Mouse (Mus musculus): ENCODE measurements around the gene Etv5. TPM values are rescaled to one million over a fixed set of nuclear protein-coding genes. Genes with fewer than 3 reads are reported as not detected.

Gene Etv5
- polyA plus RNA-seq, 1 experiment = 6.5 TPM

DNA sequence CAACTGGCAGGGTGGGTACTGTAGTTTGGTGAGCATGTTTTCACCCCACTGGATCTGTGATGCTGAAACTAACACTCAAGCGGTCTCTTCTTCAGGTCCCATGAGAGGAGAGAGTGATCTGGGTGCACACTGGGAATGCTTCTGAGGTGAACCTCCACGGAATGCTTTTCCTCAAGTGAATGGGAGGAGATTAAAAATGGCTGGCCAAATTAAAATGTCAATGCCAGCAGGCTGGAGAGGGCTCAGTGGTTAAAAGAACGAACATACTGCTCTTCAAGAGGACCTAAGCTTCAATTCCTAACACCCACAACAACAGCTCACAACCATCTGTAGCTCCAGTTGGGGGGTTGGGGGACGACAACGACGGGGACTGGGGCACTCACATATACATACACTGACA lies 39.3 kb downstream of the Etv5 start:
- Histone ChIP-seq H3K27me3 (ENCODE audit: control insufficient read depth, insufficient read depth, low read length) (no peaks in the 10 kb centered on the region), H3K4me3 (ENCODE audit: extremely low read depth, insufficient read depth, insufficient read length) (no peak overlapping the region), H3K27ac (ENCODE audit: insufficient read depth, low read length) (no peak overlapping the region), H3K36me3 (ENCODE audit: control insufficient read depth, insufficient read depth, low read length) (no peaks in the 10 kb centered on the region), H3K4me1 (ENCODE audit: control insufficient read depth, insufficient read depth, insufficient read length) (no peaks in the 10 kb centered on the region; the same call in 1 of the 2 replicates)
- 97% methylated on average over 6 of the region's 6 CpGs for WGBS
- DNase-seq (ENCODE audit: low read depth in 1 of 2, low spot score in 2 of 2) = no peak
- TF ChIP-seq POLR2A (IDR thresholded peaks at IDR 0.05; ENCODE audit: low read depth, low read length) (no peak), CTCF (IDR thresholded peaks at IDR 0.05; ENCODE audit: extremely low read depth, insufficient read depth, insufficient read length, insufficient replicate concordance) (no peak)

DNA sequence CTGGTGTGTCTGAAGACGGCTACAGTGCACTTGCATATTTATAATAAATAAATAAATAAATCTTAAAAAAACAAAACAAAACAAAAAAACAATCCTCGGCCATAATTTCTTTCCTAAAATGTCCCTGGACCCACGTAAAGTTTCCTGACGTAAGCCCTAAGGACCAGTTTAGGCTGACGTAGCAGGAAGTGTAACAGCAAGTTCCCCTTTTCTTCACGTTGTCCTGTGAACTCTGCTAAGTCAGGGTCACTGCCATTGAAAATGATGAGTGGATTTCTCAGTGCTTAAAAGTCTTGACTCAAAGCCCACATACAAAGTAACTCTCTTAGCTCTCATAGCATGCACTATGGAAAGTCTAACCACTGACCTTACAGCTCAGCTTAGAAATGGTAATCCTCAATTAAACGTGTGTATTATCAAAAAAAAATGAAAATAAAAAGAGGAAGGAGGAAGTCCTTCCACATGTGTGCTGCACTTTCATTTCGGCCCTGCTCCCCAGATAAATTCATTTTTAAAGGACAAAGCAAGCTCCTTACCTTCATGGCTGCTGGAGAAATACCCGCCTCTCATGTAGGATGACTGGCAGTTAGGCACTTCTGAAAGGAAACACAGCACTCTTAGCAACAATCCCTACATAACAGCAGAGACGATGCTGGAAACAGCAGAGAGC lies 40.6 kb downstream of the Etv5 start:
- peak; percentile 5 to 54 for DNase-seq (ENCODE audit: low read depth in 1 of 2, low spot score in 2 of 2)
- Histone ChIP-seq H3K27me3 (ENCODE audit: control insufficient read depth, insufficient read depth, low read length) (no peaks in the 10 kb centered on the region), H3K27ac (ENCODE audit: insufficient read depth, low read length) (0 out of 2 replicates have a peak overlapping the region, but pooled peaks have one; percentile 0), H3K36me3 (ENCODE audit: control insufficient read depth, insufficient read depth, low read length) (no peaks in the 10 kb centered on the region), H3K4me1 (ENCODE audit: control insufficient read depth, insufficient read depth, insufficient read length) (no peaks in the 10 kb centered on the region; the same call in 1 of the 2 replicates), H3K4me3 (ENCODE audit: extremely low read depth, insufficient read depth, insufficient read length) (no peak overlapping the region)
- WGBS = 38% methylated on average over 10 of the region's 10 CpGs
- no peak for TF ChIP-seq POLR2A (IDR thresholded peaks at IDR 0.05; ENCODE audit: low read depth, low read length)
- TF ChIP-seq CTCF (IDR thresholded peaks at IDR 0.05; ENCODE audit: extremely low read depth, insufficient read depth, insufficient read length, insufficient replicate concordance) = no peak

DNA sequence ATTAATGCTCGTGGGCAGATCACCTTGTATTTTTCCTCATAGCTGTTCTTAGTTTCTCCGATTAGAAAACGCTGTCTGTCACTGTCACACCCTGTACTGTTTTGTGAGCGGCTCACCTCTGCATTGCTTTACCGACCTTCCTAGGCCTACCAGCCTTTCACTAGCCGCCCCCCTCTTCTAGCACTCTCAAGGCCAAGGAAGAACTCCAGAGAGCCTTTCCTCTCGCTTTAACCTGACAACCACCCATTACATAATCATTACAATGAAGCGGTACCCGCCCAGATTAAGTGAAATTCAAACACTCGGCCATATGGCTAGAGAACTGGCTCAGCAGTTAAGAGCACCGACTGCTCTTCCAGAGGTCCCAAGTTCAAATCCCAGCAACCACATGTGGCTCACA lies 41.2 kb downstream of the Etv5 start:
- Histone ChIP-seq H3K4me3 (ENCODE audit: extremely low read depth, insufficient read depth, insufficient read length) (no peak overlapping the region), H3K36me3 (ENCODE audit: control insufficient read depth, insufficient read depth, low read length) (no peaks in the 10 kb centered on the region), H3K27ac (ENCODE audit: insufficient read depth, low read length) (no peak overlapping the region), H3K4me1 (ENCODE audit: control insufficient read depth, insufficient read depth, insufficient read length) (no peaks in the 10 kb centered on the region; the same call in 1 of the 2 replicates), H3K27me3 (ENCODE audit: control insufficient read depth, insufficient read depth, low read length) (no peaks in the 10 kb centered on the region)
- 90% methylated on average over 11 of the region's 11 CpGs for WGBS
- TF ChIP-seq CTCF (IDR thresholded peaks at IDR 0.05; ENCODE audit: extremely low read depth, insufficient read depth, insufficient read length, insufficient replicate concordance) (no peak), POLR2A (IDR thresholded peaks at IDR 0.05; ENCODE audit: low read depth, low read length) (no peak)
- DNase-seq (ENCODE audit: low read depth in 1 of 2, low spot score in 2 of 2) = no peak

DNA sequence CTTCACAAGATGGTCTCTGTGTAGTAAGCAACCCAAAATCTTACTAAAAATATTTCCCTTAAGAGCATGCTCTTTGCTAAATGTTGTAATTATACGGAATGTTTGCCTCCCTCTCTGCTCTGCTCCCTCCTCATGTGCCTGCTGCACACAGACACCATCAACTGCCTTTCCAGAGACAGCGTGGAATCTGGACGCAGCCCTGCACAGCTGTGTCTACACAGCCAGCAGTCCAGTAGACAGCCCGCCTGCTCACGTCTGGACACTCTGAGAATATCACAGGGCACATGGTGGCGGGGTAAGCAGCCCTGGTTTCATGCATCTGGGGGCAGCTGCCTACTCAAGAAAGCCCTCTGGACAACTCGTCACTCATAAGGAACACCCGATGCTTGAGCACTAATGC lies 43.1 kb downstream of the Etv5 start:
- TF ChIP-seq POLR2A (IDR thresholded peaks at IDR 0.05; ENCODE audit: low read depth, low read length) = no peak
- TF ChIP-seq CTCF (IDR thresholded peaks at IDR 0.05; ENCODE audit: extremely low read depth, insufficient read depth, insufficient read length, insufficient replicate concordance) = no peak
- Histone ChIP-seq H3K4me1 (ENCODE audit: control insufficient read depth, insufficient read depth, insufficient read length) (no peaks in the 10 kb centered on the region; the same call in 1 of the 2 replicates), H3K4me3 (ENCODE audit: extremely low read depth, insufficient read depth, insufficient read length) (no peak overlapping the region), H3K27me3 (ENCODE audit: control insufficient read depth, insufficient read depth, low read length) (no peaks in the 10 kb centered on the region), H3K27ac (ENCODE audit: insufficient read depth, low read length) (no peak overlapping the region), H3K36me3 (ENCODE audit: control insufficient read depth, insufficient read depth, low read length) (peaks cover 2% of the 10 kb centered on the region; the same call in 1 of the 2 replicates)
- no peak for DNase-seq (ENCODE audit: low read depth in 1 of 2, low spot score in 2 of 2)
- WGBS = 84% methylated on average over 8 of the region's 8 CpGs

DNA sequence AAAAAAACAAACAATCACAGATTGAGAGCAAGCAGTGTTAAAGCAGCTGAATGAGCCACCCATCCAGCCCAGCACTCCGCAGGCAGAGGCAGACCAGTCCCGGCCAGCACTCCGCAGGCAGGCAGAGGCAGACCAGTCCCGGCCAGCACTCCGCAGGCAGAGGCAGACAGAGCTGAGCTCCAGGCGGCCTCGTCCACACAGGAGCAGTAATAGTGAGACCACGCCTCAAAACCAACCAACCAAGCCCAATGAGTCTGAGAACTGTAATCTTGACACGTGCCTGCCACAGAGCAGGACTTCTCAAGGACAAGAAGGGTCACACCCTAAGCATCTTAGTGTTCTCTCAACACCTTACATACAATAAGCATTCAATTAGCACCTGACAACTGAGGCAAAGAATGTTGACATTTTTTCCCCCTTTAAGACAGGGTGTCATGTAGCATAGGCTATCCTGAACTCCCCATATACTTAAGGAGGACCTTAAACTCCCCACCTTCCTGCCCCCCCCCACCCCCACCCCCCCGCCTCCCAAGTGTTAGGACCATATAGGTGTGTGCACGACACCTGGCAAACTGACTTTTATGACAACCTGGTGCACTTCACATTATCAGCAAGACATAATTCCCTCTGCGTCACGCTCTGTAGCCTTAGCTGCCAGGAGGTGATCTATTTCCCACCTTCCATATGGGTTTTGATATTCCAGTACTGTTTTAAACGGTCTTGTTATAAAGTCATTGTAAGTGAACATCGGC lies 44.2 kb downstream of the Etv5 start:
- 90% methylated on average over 15 of the region's 15 CpGs for WGBS
- no peaks in the 10 kb centered on the region; the same call in 1 of the 2 replicates for H3K4me1 ChIP-seq (ENCODE audit: control insufficient read depth, insufficient read depth, insufficient read length)
- no peak overlapping the region for H3K4me3 ChIP-seq (ENCODE audit: extremely low read depth, insufficient read depth, insufficient read length)
- no peak for DNase-seq (ENCODE audit: low read depth in 1 of 2, low spot score in 2 of 2)
- no peaks in the 10 kb centered on the region for H3K27me3 ChIP-seq (ENCODE audit: control insufficient read depth, insufficient read depth, low read length)
- no peak overlapping the region for H3K27ac ChIP-seq (ENCODE audit: insufficient read depth, low read length)
- no peak for TF ChIP-seq CTCF (IDR thresholded peaks at IDR 0.05; ENCODE audit: extremely low read depth, insufficient read depth, insufficient read length, insufficient replicate concordance)
- TF ChIP-seq POLR2A (IDR thresholded peaks at IDR 0.05; ENCODE audit: low read depth, low read length) = no peak
- peaks cover 2% of the 10 kb centered on the region; the same call in 1 of the 2 replicates for H3K36me3 ChIP-seq (ENCODE audit: control insufficient read depth, insufficient read depth, low read length)

DNA sequence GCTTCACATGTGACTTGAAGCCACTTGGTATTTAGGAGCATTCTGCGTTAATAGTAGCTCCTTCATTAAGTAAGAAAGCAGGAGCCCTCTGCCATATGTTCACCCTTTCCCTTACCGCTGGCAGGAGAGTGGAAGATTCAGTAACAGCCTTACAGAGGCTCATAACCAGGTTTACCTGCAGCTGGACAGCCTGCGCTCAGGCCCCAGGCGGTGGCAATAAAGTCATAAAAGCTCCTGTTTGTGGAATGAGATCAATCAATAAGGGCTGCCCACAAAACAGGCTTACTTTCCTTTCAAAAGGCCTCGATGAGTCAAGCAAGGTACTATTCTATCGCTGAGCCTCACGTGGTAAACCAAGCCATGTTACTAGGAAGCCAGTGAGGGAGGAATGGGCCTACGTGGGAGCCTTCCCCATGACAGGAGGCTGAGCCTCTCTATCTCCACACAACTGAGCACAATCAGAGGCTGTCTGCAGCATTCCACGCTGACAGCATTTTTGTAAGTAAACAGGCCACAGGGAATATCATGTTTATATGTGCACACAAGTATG lies 49.1 kb downstream of the Etv5 start:
- DNase-seq (ENCODE audit: low read depth in 1 of 2, low spot score in 2 of 2) = no peak
- peaks cover 2% of the 10 kb centered on the region; the same call in 1 of the 2 replicates for H3K36me3 ChIP-seq (ENCODE audit: control insufficient read depth, insufficient read depth, low read length)
- no peak overlapping the region for H3K27ac ChIP-seq (ENCODE audit: insufficient read depth, low read length)
- no peaks in the 10 kb centered on the region for H3K4me1 ChIP-seq (ENCODE audit: control insufficient read depth, insufficient read depth, insufficient read length)
- H3K27me3 ChIP-seq (ENCODE audit: control insufficient read depth, insufficient read depth, low read length) = no peaks in the 10 kb centered on the region
- TF ChIP-seq POLR2A (IDR thresholded peaks at IDR 0.05; ENCODE audit: low read depth, low read length) (no peak), CTCF (IDR thresholded peaks at IDR 0.05; ENCODE audit: extremely low read depth, insufficient read depth, insufficient read length, insufficient replicate concordance) (no peak)
- WGBS = 84% methylated on average over 9 of the region's 9 CpGs
- no peak overlapping the region for H3K4me3 ChIP-seq (ENCODE audit: extremely low read depth, insufficient read depth, insufficient read length)

Data from spleen, adult 2 months (tissue).